Mouse (Mus musculus): Measurements from ENCODE around the gene Frmd4b. TPM values are rescaled to one million over a fixed set of nuclear protein-coding genes. Genes with fewer than 3 reads are reported as not detected.

The Frmd4b gene
- total RNA-seq, 1 experiment from 2014 or later = 21.9 TPM

GRCm38 (mm10) chr6:97258489-97258888, 358.9 kb downstream of the Frmd4b start:
- peak; percentile 48 for DNase-seq

GRCm38 (mm10) chr6:97252711-97253221, 364.6 kb downstream of the Frmd4b start, which contains the start of gene Lmod3:
Gene Lmod3 (minus strand): TSS chr6:97252759.
- DNase-seq = no peak

- peak; percentile 22 for DNase-seq
Measured at GRCm38 (mm10) chr6:97252086-97252485, 365.3 kb downstream of the Frmd4b start.

GRCm38 (mm10) chr6:97250966-97251365, 366.4 kb downstream of the Frmd4b start:
- DNase-seq = peak; percentile 70

- DNase-seq = no peak
Measured at GRCm38 (mm10) chr6:97245200-97245599, 372.1 kb downstream of the Frmd4b start.

- DNase-seq = no peak
Measured at GRCm38 (mm10) chr6:97242522-97242921, 374.8 kb downstream of the Frmd4b start.

- no peak for DNase-seq
Measured at GRCm38 (mm10) chr6:97240092-97240491, 377.2 kb downstream of the Frmd4b start.

GRCm38 (mm10) chr6:97239360-97239759, 378.0 kb downstream of the Frmd4b start:
- no peak for DNase-seq

Other genes with a start within 250 kb of the Frmd4b start
- gene Mitf, start 189.5 kb upstream of the Frmd4b start, total RNA-seq (2021) = 5.3 and 8.2 TPM in 2 replicates